Mouse (Mus musculus): ENCODE measurements around the gene Rbpj. TPM values are rescaled to one million over a fixed set of nuclear protein-coding genes. Genes with fewer than 3 reads are reported as not detected.

Gene Rbpj
- polyA plus RNA-seq, 1 experiment, result 13.3 TPM

DNA sequence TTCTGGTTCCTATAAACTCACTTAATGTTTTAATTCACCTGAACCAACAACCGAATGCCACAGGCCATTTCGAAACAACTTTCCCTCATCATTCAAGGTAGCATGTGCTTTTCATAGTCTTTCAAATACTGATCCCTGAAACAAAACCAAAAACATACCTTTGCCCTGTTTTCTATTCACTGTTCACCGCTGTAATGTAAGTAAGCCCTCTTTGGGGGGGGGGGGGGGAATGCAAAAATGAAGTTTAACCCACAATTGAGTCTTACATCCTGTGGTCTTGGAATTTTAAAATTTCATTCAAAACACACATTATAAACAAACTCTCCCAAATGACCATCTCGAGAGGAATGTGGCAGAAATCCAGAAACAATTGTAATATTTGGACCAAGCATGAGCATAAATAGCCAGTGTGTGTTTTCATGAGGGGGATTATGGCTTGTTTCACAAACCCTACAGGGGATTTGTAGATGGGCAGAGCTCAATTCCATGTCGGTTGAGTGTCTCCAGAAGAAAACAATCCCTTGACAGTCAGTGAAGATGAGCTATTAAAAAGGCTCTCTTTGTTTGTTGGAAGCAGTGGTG lies 99.4 kb downstream of the Rbpj start:
- H3K4me1 ChIP-seq (ENCODE audit: control insufficient read depth, insufficient read depth, insufficient read length, low read length), result no peaks in the 10 kb centered on the region
- no peak overlapping the region for H3K4me3 ChIP-seq (ENCODE audit: insufficient read depth, low read depth, low read length)
- H3K27ac ChIP-seq (replicated peaks; ENCODE audit: low read depth, low read length), result no peak overlapping the region

DNA sequence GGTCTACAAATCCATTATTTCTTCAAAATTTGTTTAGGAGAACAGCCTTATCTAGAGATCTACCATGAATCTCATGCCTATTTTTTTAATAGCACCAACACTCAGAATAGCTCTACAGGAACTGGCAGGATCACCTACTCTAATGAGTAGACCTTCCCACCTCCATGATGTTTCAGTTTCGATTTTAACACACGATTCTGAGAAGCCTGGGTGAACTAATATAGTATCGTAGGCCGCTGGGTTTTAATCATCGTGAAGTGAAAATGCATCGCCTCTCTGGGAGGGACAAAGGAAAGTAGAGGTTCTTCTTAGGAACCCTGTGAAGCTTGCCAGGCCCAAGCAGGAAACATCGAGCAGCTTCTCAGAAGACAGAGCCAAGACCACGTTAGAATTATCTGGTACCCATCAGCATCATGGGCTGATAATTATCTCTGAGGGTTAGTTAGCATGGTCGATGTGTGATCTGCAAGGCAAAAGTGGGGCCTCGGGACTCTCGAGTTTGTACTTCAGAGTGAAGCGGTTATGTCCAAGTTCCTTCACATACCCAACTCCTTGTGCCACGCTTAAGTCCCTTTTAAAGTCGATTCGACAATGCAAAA lies 100.6 kb downstream of the Rbpj start:
- Histone ChIP-seq H3K27ac (replicated peaks; ENCODE audit: low read depth, low read length) (no peak overlapping the region), H3K4me1 (ENCODE audit: control insufficient read depth, insufficient read depth, insufficient read length, low read length) (no peaks in the 10 kb centered on the region), H3K4me3 (ENCODE audit: insufficient read depth, low read depth, low read length) (no peak overlapping the region)

DNA sequence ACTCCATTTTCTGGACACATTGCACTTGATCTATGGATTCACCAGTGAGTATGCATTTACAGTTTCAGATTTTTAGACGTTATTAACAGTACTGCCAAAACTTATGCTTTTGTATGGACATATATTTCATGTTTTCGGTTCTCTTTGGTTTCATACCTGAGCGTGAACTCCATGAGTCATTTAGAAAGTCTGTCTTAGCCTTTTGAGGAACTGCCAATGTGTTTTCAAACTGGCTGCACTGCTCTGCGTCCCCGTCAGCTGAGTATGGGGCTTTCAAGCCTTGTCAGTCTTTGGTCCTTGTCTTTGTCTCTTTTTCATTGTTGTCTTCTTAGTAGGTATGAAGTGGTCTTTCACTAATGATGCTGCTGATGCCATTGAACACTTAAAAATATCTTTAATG lies 106.5 kb downstream of the Rbpj start:
- Histone ChIP-seq H3K4me3 (ENCODE audit: insufficient read depth, low read depth, low read length) (no peak overlapping the region), H3K27ac (replicated peaks; ENCODE audit: low read depth, low read length) (no peak overlapping the region), H3K4me1 (ENCODE audit: control insufficient read depth, insufficient read depth, insufficient read length, low read length) (no peaks in the 10 kb centered on the region)

DNA sequence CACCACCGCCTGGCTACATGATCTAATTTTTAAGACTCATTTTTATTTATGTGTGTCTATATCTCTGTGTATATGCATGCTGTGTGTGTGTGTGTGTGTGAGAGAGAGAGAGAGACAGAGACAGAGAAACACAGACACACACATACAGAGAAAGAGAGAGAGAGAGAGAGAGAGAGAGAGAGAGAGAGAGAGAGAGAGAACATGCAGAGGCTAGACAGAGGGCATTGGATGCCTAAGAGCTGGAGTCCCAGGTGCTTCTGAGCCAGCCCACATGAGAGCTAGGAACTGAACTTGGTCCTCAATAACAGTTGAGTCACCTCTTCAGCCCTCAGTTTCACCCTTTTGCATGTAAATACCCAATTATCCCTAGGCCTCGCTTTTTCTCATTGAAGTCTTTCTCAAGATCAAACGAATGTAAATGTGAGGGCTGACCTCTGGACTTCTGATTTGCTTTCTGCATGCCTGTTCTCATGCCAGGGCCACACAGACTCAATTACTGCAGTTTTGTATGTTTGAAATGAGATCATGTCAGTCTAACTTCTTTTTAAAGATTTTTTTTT lies 109.0 kb downstream of the Rbpj start:
- no peak overlapping the region for H3K4me3 ChIP-seq (ENCODE audit: insufficient read depth, low read depth, low read length)
- no peak overlapping the region for H3K27ac ChIP-seq (replicated peaks; ENCODE audit: low read depth, low read length)
- H3K4me1 ChIP-seq (ENCODE audit: control insufficient read depth, insufficient read depth, insufficient read length, low read length), result no peaks in the 10 kb centered on the region

DNA sequence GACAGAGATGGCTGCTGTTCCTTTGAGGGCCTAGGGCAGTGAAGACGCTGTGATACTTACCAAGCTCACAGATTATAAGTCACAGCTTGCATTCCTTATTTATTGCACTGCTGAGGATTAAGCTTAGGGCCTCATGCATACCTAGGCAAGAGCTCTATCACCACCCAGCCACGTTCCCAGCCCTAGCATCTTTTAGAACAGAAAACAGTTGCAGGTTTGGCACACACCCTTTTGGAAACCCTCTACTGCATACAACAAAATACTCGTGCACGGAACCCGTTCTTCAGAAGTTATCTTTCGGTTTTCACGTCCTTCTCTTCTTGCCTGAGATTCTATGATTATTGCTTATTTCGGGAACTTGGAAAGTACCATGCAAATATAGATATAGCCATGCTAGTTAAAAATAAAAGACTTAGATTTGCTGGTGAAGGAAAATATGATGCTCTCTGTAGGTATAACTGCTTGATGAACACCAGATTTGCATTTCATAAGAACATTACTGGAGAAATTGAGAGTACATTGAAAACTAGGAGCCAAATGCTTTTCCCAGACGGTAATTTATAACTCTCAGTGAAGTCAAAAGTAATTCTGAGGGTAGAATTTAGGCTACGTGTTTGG lies 111.4 kb downstream of the Rbpj start:
- H3K4me3 ChIP-seq (ENCODE audit: insufficient read depth, low read depth, low read length), result no peak overlapping the region
- no peak overlapping the region for H3K27ac ChIP-seq (replicated peaks; ENCODE audit: low read depth, low read length)
- H3K4me1 ChIP-seq (ENCODE audit: control insufficient read depth, insufficient read depth, insufficient read length, low read length), result no peaks in the 10 kb centered on the region

DNA sequence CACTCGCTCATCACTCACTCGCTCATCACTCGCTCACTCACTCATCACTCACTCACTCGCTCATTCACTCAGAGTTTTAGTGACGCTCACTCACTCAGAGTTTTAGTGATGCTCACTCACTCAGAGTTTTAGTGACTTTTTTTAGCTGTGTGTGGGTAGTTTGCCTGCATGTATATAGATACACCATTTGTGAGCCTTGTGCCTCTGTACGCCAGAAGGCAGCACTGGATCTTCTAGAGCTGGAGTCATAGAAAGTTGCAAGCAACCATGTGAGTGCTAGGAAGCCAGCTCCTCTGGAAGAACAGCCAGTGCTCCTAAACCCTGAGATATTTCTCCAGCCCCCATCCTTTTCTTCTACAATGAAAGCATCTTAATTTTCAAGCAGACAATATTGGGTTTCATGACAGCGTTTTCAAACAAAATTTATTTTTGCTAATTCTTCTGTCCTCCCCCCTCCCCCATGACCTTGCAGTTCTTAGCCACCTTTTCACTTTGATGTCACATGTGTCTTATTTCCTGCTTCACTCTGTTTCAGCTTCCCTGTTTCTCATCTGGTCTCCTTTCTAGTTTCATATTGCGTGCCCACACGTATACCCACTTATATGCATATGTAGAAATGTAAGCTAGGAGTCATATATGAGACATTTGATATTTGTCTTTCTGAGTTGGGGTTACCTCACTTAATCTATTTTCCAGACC lies 118.3 kb downstream of the Rbpj start:
- no peak overlapping the region for H3K4me3 ChIP-seq (ENCODE audit: insufficient read depth, low read depth, low read length)

DNA sequence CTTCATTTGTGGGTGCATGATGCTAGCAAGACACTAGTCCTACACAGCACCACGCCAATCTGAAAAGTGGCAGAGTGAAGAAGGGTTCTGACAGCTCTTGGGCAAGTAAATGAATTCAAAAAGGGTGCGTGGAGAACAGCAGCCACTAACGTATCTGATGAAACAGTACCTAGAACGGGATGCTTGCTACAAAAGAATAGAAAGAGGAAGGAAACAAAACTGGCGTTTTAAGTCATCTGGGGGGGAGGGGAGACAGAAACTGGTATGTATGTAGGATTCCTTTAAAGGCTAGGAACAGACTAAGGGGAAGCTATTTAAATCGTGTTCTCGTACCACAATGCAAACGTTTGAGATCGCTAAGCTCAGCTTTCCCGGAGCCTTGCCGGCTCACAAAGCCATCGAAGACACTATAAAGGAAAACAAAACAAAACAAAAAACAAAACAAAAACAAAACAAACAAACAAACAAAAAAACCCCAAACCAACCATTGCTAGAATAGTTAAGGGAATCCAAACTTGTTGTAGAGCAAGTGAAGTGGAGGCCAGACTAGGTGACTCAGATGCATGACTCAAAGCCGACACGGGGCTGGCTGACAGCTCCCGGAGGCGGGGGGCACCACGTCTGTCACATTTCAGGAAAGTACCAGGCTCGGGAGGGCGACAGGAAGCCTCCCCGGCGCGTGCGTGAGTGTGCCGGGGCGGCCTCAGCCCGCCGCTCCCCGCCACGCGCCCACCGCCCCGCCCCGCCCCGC lies 122.6 kb downstream of the Rbpj start:
- H3K4me1 ChIP-seq (ENCODE audit: control insufficient read depth, insufficient read depth, insufficient read length, low read length), result 0 out of 2 replicates have a peak, but pooled peaks cover 6% of the 10 kb centered on the region
- peak overlapping the region; percentile 77 for H3K4me3 ChIP-seq (ENCODE audit: insufficient read depth, low read depth, low read length)
- H3K27ac ChIP-seq (replicated peaks; ENCODE audit: low read depth, low read length), result peak overlapping the region; percentile 68

More for the DNA sequence above, 118.3 kb downstream of the Rbpj start:
- 0 out of 2 replicates have a peak, but pooled peaks cover 3% of the 10 kb centered on the region for H3K4me1 ChIP-seq (ENCODE audit: control insufficient read depth, insufficient read depth, insufficient read length, low read length)
- H3K27ac ChIP-seq (replicated peaks; ENCODE audit: low read depth, low read length), result no peak overlapping the region

DNA sequence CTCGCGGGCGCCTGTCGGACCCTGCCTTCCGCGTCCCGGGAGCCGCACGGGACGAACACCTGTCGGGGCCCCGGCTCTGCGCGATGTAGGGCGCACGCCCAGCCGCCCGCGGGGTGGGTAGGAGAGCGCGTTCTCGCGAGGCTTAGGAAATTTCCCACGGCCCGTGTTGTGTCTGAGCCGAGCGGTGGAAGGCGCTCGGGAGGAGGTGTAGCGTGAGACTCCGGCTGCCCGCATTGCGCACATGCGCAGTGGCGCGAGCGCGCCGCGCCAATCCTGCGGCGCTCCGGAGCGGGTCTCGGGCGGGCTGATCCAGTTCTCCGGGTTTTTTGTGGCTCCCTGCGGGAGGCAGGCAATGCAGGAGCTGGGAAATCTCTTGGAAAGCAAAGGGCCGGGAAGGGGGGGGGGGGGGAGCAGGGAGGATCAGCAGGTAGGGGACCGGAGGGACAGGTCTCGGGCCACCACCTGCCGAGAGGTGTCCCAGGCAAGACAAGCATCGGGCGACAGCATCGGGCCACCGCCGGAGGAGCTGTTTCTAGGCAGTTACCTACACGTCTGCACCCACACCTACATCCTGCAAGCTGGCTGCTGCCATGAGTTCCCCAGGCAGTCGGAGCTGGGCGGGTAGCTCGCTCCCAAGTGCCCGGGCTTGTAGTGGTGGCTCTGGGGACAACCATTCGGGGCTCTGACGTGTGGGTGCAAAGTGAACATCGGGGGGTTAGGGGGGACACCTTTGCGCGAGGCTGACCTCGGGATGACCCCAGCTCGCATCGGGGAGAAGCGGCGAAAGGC lies 123.4 kb downstream of the Rbpj start:
- Histone ChIP-seq H3K4me3 (ENCODE audit: insufficient read depth, low read depth, low read length) (peak overlapping the region; percentile 77), H3K4me1 (ENCODE audit: control insufficient read depth, insufficient read depth, insufficient read length, low read length) (0 out of 2 replicates have a peak, but pooled peaks cover 6% of the 10 kb centered on the region), H3K27ac (replicated peaks; ENCODE audit: low read depth, low read length) (peak overlapping the region; percentile 2; the same call in 1 of the 2 replicates)

DNA sequence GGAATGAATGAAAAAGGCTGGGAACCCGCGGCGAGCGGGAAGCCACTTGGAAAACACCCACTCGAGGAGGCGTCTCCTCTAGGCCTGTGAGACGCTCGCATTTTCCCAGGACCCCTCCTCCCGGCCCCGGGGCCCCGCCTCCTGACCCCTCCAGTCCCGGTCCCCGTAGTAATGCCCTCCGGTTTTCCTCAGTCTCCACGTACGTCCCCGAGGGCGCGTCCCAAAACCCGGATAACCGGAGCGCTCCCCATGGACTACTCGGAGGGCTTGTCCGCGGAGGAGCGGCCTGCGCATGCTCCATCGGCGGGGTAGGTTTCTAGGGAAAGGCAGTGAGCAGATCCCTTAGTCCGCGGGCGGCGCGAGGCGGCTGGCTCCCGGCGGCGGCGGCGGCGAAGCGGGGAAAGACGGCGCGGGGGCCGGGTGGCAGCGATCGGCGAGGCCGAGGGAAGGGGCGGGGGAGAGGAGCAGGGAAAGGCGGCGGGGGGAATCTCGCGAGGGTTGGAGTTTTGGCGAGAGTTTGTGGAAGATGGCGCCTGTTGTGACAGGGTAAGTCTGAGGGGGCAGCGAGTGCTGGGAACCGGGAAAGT lies 124.3 kb downstream of the Rbpj start:
- Histone ChIP-seq H3K4me3 (ENCODE audit: insufficient read depth, low read depth, low read length) (peak overlapping the region; percentile 73), H3K4me1 (ENCODE audit: control insufficient read depth, insufficient read depth, insufficient read length, low read length) (0 out of 2 replicates have a peak, but pooled peaks cover 6% of the 10 kb centered on the region), H3K27ac (replicated peaks; ENCODE audit: low read depth, low read length) (peak overlapping the region; percentile 76)

DNA sequence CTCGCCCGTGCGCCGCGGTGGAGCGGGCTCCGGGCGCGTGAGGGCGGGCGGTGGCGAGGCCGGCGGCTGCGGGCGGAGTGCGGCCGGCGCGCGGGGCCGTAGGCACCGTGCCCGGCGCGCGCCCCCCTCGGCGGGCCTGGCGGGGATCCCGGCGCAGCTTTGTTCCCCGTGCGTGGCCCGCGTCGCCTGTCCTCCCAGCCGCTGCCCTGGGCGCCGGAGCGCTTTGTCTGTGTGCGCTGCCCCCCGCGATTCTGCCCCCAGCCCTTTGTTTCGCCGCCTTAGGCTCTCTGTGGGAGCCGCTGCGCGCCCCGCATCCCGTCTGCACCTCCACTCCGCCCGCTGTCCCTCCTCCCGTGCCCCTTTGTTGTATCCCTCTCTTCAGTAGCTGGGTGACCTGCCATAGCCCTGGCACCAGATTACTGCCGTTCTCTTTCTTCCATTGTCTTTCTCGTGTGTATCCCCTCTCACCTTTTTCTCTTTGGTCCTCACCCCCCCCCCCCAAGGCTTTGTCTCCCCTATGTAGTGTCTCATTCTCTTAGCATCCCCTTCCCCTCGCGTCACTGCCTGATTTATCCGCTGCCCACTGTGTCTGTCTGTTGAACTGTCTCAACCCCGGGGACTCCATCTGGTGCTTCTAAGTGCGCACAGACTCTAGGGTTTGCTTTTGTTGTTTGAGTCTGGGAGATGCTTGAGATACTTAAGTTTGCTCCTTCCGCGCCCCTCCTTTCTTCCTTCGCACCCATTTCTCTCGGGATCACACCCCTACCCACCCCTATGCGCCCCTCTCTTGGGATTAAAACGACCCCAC lies 125.1 kb downstream of the Rbpj start:
- Histone ChIP-seq H3K4me3 (ENCODE audit: insufficient read depth, low read depth, low read length) (peak overlapping the region; percentile 73), H3K4me1 (ENCODE audit: control insufficient read depth, insufficient read depth, insufficient read length, low read length) (0 out of 2 replicates have a peak, but pooled peaks cover 6% of the 10 kb centered on the region), H3K27ac (replicated peaks; ENCODE audit: low read depth, low read length) (peak overlapping the region; percentile 14)

DNA sequence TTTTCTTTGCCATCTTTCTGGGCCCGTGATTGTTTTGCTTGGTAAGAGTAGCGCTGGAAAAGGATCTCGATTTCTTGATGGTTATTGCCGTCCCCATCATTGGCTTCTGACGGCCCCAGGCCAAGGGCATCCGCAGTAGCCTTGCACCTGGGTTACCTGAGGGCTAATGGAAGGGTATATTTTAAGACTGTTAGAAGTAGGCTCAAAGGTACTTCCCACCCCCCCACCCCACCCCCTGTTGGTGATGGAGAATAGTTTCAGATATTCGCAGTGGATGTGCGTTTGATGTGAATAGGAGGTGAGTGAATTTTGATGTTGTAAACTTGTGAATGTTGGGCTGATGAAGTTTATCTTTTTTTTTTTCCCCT lies 125.7 kb downstream of the Rbpj start:
- Histone ChIP-seq H3K4me3 (ENCODE audit: insufficient read depth, low read depth, low read length) (peak overlapping the region; percentile 73), H3K4me1 (ENCODE audit: control insufficient read depth, insufficient read depth, insufficient read length, low read length) (0 out of 2 replicates have a peak, but pooled peaks cover 6% of the 10 kb centered on the region), H3K27ac (replicated peaks; ENCODE audit: low read depth, low read length) (peak overlapping the region; percentile 14; the same call in 1 of the 2 replicates)

DNA sequence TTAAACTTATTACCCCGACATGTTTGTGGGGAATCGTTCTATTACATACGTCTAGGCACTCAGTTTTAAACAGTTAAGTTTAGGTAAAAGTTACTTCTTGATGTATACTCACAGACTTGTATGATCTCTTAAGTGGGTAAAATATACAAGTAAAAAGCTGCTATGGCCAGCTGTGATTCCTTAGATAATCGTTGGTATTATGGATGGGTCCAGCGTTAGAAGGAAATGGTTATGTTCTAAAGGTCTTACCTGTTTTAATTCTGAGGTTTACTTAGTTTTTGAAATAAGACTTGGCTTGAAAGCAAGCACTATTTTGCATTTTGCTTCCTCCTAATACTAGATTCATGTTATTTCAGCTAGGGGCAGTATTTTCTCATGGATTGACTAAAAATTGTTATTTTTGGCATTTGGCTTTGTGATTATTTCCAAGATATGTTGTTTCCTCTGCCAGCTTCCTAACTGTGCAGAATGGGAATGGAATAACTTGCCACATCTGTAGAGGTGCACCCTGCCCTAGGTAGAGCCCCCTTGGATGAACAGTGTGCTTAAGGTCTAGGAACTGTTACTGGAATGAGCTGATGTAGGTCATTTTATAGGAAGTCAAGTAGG lies 127.2 kb downstream of the Rbpj start:
- H3K27ac ChIP-seq (replicated peaks; ENCODE audit: low read depth, low read length), result no peak overlapping the region
- no peak overlapping the region for H3K4me3 ChIP-seq (ENCODE audit: insufficient read depth, low read depth, low read length)
- H3K4me1 ChIP-seq (ENCODE audit: control insufficient read depth, insufficient read depth, insufficient read length, low read length), result 0 out of 2 replicates have a peak, but pooled peaks cover 3% of the 10 kb centered on the region
